Mouse (Mus musculus): ENCODE measurements at regions not wholly inside any gene's neighbourhood (a gene's known extent, or its start where the extent isn't known, plus 50 kb on each side); places are given as distances from the start of the nearest gene placed in this dataset.

- no peak for ATAC-seq (ENCODE audit: borderline replicate concordance, extremely low read depth, low FRiP score, low TSS enrichment)
- WGBS = 60% methylated on average over 2 of the region's 2 CpGs
- Histone ChIP-seq H3K27me3 (no peaks in the 10 kb centered on the region), H3K27ac (no peak overlapping the region), H3K4me3 (no peak overlapping the region), H3K9ac (no peak overlapping the region), H3K4me2 (no peak overlapping the region), H3K4me1 (no peaks in the 10 kb centered on the region), H3K36me3 (no peaks in the 10 kb centered on the region), H3K9me3 (no peaks in the 10 kb centered on the region)
Measured at GRCm38 (mm10) chr13:45230804-45231203, 152.3 kb downstream of the Gm9817 start.

DNA sequence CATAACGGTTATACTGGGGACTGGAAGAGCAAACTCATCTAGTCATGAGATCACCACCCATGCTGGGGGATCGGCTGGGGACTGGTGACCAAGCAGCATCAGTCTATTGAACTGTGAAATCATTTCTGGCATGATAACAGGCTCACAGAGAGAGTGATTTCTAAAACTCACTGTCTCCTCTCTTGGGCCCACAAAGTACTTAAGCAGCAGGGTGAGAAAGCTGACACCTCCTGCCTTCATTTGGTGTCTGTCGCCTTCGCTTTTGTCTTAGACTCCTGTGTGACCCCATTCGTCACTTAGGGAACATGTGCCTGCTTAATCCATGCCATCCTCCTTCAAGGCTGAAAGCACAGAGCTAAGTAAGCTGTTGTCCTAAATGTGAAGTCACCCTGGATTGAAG, 154.3 kb upstream of the Mylip start:
- H3K4me1 ChIP-seq = no peaks in the 10 kb centered on the region
- H3K36me3 ChIP-seq = no peaks in the 10 kb centered on the region
- WGBS = 57% methylated on average over 5 of the region's 5 CpGs
- no peak overlapping the region for H3K9ac ChIP-seq
- H3K4me2 ChIP-seq = no peak overlapping the region
- no peak for ATAC-seq (ENCODE audit: borderline replicate concordance, extremely low read depth, low FRiP score, low TSS enrichment)
- H3K27me3 ChIP-seq = no peaks in the 10 kb centered on the region
- H3K27ac ChIP-seq = no peak overlapping the region
- no peaks in the 10 kb centered on the region for H3K9me3 ChIP-seq
- no peak overlapping the region for H3K4me3 ChIP-seq

- Histone ChIP-seq H3K9ac (no peak overlapping the region), H3K27ac (no peak overlapping the region), H3K4me1 (no peaks in the 10 kb centered on the region), H3K36me3 (no peaks in the 10 kb centered on the region), H3K27me3 (no peaks in the 10 kb centered on the region), H3K4me2 (no peak overlapping the region), H3K9me3 (no peaks in the 10 kb centered on the region), H3K4me3 (no peak overlapping the region)
- WGBS = 64% methylated on average over 7 of the region's 7 CpGs
- no peak for ATAC-seq (ENCODE audit: borderline replicate concordance, extremely low read depth, low FRiP score, low TSS enrichment)
Measured at GRCm38 (mm10) chr13:45238258-45238657, 151.3 kb upstream of the Mylip start.

DNA sequence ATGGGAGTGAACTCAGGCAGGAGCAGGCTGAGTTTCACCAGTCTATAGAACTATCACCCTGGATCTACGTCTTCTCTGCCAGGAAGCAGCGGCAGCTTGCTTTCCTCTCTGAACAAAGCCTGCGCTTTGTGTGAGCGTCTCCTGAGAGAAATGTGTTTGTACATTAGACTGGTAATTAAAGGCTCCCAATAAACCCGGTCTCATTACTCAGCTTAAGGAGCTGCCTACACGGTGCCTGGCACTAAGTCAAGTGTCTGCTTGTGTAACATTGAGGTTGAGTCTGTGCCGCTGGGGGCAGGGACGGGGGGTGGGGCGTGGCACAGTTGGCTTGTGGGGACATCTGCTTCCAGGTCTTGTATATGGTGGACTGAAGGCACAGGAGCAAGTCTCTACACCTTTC, 150.4 kb upstream of the Mylip start:
- H3K4me2 ChIP-seq = no peak overlapping the region
- ATAC-seq (ENCODE audit: borderline replicate concordance, extremely low read depth, low FRiP score, low TSS enrichment) = no peak

DNA sequence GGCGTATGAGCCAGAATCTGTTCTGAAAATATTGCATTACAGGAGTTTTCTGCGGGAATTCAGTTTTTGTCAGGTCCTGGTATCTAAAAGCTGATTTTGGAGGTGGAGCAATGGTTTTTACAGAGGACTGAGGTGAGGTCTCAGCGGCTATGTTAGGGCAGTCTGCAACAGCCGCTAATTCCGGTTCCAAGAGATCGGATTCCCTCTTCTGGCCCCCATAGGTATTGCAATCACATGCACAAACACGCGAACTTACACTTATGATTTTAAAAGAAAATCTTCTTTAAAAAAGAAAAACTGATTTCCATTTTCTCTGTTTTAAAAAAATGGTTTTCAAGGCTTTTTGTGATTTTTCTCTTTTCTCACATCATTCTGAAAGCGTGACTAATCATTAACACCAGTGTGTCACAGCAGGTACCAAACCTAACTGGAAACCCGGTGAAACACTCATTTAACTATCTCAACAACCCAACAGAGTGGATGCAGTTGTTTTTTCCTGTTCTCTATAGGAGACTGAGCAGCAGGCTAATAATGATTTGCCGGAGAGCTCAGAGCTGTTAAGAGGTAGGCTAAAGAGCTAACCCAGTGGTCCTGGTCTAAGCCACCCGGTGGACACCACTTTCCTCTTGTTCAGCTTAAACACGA, 149.4 kb upstream of the Mylip start:
- Histone ChIP-seq H3K9me3 (no peaks in the 10 kb centered on the region), H3K4me1 (no peaks in the 10 kb centered on the region), H3K27me3 (no peaks in the 10 kb centered on the region), H3K4me3 (no peak overlapping the region), H3K36me3 (no peaks in the 10 kb centered on the region), H3K4me2 (no peak overlapping the region), H3K27ac (no peak overlapping the region), H3K9ac (no peak overlapping the region)
- 84% methylated on average over 13 of the region's 13 CpGs for WGBS
- no peak for ATAC-seq (ENCODE audit: borderline replicate concordance, extremely low read depth, low FRiP score, low TSS enrichment)

More for the DNA sequence above, 150.4 kb upstream of the Mylip start:
- H3K4me3 ChIP-seq = no peak overlapping the region
- H3K36me3 ChIP-seq = no peaks in the 10 kb centered on the region
- no peaks in the 10 kb centered on the region for H3K27me3 ChIP-seq
- WGBS = 62% methylated on average over 9 of the region's 9 CpGs
- H3K9me3 ChIP-seq = no peaks in the 10 kb centered on the region
- H3K27ac ChIP-seq = no peak overlapping the region
- H3K9ac ChIP-seq = no peak overlapping the region
- H3K4me1 ChIP-seq = no peaks in the 10 kb centered on the region

DNA sequence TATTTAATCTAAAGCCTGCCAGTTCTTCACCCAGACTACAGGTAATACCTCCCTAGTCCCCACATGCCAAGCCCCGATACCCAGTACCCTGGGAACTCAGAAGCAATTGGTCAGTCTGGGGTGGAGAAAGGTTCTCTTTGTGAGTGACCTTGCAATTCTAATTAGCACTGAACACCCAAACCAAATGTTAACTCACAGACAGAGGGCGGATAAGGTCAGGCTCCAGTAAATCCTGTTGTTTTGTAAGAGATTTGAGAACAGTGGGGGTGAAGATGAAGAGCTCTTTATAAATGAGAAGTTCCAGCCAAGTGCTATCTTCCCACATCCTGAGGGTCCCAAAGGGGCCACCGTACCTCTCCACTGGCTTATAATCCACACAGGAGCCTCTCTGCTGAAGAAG, 147.3 kb upstream of the Mylip start:
- Histone ChIP-seq H3K36me3 (no peaks in the 10 kb centered on the region), H3K4me3 (no peak overlapping the region), H3K9ac (no peak overlapping the region), H3K9me3 (no peaks in the 10 kb centered on the region), H3K27ac (no peak overlapping the region), H3K4me2 (no peak overlapping the region), H3K27me3 (no peaks in the 10 kb centered on the region), H3K4me1 (no peaks in the 10 kb centered on the region)
- WGBS = 66% methylated on average over 3 of the region's 3 CpGs
- no peak for ATAC-seq (ENCODE audit: borderline replicate concordance, extremely low read depth, low FRiP score, low TSS enrichment)

DNA sequence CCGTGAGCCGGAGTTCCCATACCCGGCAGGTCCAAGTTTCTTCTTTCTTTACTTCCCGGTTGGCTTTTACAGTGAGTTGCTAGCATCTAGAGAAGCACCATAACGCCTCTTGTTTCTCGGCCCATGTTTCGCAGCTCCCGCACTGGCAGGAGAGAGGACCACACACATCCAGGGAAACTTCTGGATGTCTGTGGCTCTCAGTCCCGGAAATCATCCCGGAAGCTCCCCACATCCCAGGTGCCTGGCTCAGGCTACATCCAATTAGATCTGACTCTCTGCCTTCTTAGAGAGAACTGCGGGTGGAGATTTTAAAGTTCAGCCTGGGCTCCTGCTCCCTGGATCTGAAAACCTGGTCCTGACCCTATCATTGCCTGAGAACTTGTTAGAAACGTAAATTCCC, 146.8 kb upstream of the Mylip start:
- no peak overlapping the region for H3K9ac ChIP-seq
- H3K4me1 ChIP-seq = no peaks in the 10 kb centered on the region
- WGBS = 65% methylated on average over 12 of the region's 12 CpGs
- H3K27me3 ChIP-seq = no peaks in the 10 kb centered on the region
- no peak for ATAC-seq (ENCODE audit: borderline replicate concordance, extremely low read depth, low FRiP score, low TSS enrichment)
- H3K36me3 ChIP-seq = no peaks in the 10 kb centered on the region
- no peak overlapping the region for H3K27ac ChIP-seq
- H3K4me2 ChIP-seq = no peak overlapping the region
- no peak overlapping the region for H3K4me3 ChIP-seq
- no peaks in the 10 kb centered on the region for H3K9me3 ChIP-seq

DNA sequence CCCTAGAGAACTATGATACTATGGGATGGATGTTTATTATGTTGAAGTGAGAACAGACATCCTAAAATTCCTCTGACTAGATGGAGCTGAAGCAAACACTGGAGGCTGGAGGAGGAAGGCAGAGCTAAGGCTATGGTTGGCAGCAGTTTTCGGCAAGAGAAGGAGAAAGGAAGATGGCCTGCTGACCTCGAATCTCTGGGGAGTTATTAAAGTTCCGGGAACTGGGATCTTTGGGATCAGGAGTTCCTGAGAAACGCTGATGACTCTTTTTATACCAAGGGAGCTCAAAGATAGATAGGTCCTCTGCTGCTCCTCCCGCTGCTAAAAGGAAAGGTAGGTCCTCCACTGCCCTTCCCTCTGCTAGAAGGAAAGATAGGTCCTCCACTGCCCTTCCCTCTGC, 143.9 kb upstream of the Mylip start:
- Histone ChIP-seq H3K27me3 (no peaks in the 10 kb centered on the region), H3K4me1 (no peaks in the 10 kb centered on the region), H3K4me3 (no peak overlapping the region), H3K9ac (no peak overlapping the region), H3K9me3 (no peaks in the 10 kb centered on the region), H3K4me2 (no peak overlapping the region), H3K36me3 (no peaks in the 10 kb centered on the region), H3K27ac (no peak overlapping the region)
- WGBS = 61% methylated on average over 5 of the region's 5 CpGs
- no peak for ATAC-seq (ENCODE audit: borderline replicate concordance, extremely low read depth, low FRiP score, low TSS enrichment)

DNA sequence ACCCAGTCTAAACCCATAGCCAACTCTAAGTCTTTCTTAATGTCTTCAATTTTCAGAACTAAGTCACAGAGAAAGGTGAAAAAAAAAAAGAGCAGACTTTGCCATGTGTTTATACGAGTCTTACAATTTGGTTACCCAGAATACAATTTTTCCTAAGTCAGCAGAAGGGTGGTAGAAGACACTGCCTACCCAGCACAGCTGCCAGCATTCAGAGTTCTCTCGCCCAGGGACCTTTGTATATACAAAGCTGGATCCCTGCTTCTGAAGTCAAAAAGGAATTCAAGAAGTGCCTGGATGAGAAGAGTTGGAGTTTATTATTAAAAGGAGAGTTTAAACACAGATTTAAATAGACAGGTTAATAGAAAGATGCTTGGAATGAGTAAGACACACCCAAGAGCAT, 143.2 kb upstream of the Mylip start:
- Histone ChIP-seq H3K36me3 (no peaks in the 10 kb centered on the region), H3K27me3 (no peaks in the 10 kb centered on the region), H3K27ac (no peak overlapping the region), H3K4me3 (no peak overlapping the region), H3K9ac (no peak overlapping the region), H3K9me3 (no peaks in the 10 kb centered on the region), H3K4me2 (no peak overlapping the region), H3K4me1 (no peaks in the 10 kb centered on the region)
- 36% methylated on average over 2 of the region's 2 CpGs for WGBS
- ATAC-seq (ENCODE audit: borderline replicate concordance, extremely low read depth, low FRiP score, low TSS enrichment) = no peak

DNA sequence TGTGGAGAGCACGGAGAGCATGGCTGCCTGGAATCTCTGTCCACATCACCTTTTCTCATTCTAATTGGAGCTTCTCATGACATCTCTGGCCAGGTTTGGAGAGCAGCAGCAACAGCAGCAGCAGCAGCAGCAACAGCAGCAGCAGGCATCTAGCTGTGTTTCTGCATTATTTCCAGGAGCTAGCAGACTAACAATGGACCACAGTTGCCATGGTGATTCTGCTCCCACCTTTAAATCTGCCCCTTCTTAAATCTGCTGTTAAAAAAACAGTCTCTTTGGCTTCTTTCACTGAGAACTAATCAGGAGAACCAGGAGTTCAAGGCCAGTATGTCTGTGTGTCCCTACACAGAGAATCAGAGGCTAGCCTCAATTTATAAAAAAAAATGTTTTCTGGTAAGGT, 139.5 kb upstream of the Mylip start:
- Histone ChIP-seq H3K9me3 (no peaks in the 10 kb centered on the region), H3K36me3 (no peaks in the 10 kb centered on the region), H3K27ac (no peak overlapping the region), H3K4me3 (no peak overlapping the region), H3K4me1 (no peaks in the 10 kb centered on the region), H3K27me3 (no peaks in the 10 kb centered on the region), H3K9ac (no peak overlapping the region), H3K4me2 (no peak overlapping the region)
- WGBS = 64% methylated on average over 1 of the region's 1 CpGs
- no peak for ATAC-seq (ENCODE audit: borderline replicate concordance, extremely low read depth, low FRiP score, low TSS enrichment)

DNA sequence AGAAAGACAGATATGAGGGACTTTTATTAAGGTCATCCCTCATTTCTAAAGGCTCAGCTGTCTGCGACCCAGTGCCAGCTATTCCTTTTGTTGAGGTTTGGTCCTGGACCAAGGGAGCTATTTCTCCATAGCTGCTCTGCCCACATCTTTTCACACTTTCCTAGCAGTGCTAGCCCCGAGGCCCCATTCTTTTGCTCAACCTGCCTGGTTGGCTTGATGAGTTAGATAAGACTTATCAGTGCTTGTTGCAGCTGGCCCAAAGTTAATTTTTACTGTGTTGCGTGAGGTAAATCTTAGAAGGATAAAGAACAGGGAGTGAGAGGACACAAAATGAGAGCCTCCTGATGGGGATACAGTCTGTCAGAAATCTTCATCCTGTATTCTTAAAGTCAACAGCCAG, 138.5 kb upstream of the Mylip start:
- no peak overlapping the region for H3K27ac ChIP-seq
- H3K4me1 ChIP-seq = no peaks in the 10 kb centered on the region
- no peak overlapping the region for H3K4me2 ChIP-seq
- 39% methylated on average over 3 of the region's 3 CpGs for WGBS
- H3K9me3 ChIP-seq = no peaks in the 10 kb centered on the region
- H3K27me3 ChIP-seq = no peaks in the 10 kb centered on the region
- no peak overlapping the region for H3K9ac ChIP-seq
- H3K36me3 ChIP-seq = no peaks in the 10 kb centered on the region
- no peak for ATAC-seq (ENCODE audit: borderline replicate concordance, extremely low read depth, low FRiP score, low TSS enrichment)
- H3K4me3 ChIP-seq = no peak overlapping the region

GRCm38 (mm10) chr13:45252126-45252525, 137.4 kb upstream of the Mylip start:
- Histone ChIP-seq H3K4me3 (no peak overlapping the region), H3K9me3 (no peaks in the 10 kb centered on the region), H3K9ac (no peak overlapping the region), H3K27ac (no peak overlapping the region), H3K4me2 (no peak overlapping the region), H3K27me3 (no peaks in the 10 kb centered on the region), H3K36me3 (no peaks in the 10 kb centered on the region), H3K4me1 (no peaks in the 10 kb centered on the region)
- WGBS = 31% methylated on average over 3 of the region's 3 CpGs
- no peak for ATAC-seq (ENCODE audit: borderline replicate concordance, extremely low read depth, low FRiP score, low TSS enrichment)

- no peaks in the 10 kb centered on the region for H3K9me3 ChIP-seq
- no peaks in the 10 kb centered on the region for H3K27me3 ChIP-seq
- no peak overlapping the region for H3K9ac ChIP-seq
- WGBS = 62% methylated on average over 2 of the region's 2 CpGs
- no peaks in the 10 kb centered on the region for H3K36me3 ChIP-seq
- H3K4me2 ChIP-seq = no peak overlapping the region
- no peaks in the 10 kb centered on the region for H3K4me1 ChIP-seq
- no peak for ATAC-seq (ENCODE audit: borderline replicate concordance, extremely low read depth, low FRiP score, low TSS enrichment)
- no peak overlapping the region for H3K27ac ChIP-seq
- no peak overlapping the region for H3K4me3 ChIP-seq
Measured at GRCm38 (mm10) chr13:45253221-45253620, 136.3 kb upstream of the Mylip start.

All from lung, embryonic 15.5 days (tissue).